Mouse (Mus musculus): Measurements from ENCODE around the gene Ppp1r11.

Ppp1r11 gene

GRCm38 (mm10) chr17:36915076-36915475 lies 36.5 kb downstream of the Ppp1r11 start:
- DNase-seq (ENCODE audit: low spot score), result peak; percentile 45

GRCm38 (mm10) chr17:36914108-36914507 lies 37.4 kb downstream of the Ppp1r11 start:
- DNase-seq (ENCODE audit: low spot score), result peak; percentile 70

GRCm38 (mm10) chr17:36912031-36912430 lies 39.5 kb downstream of the Ppp1r11 start:
- no peak for DNase-seq (ENCODE audit: low spot score)

GRCm38 (mm10) chr17:36909802-36910201 lies 41.7 kb downstream of the Ppp1r11 start:
- DNase-seq (ENCODE audit: low spot score), result no peak

- no peak for DNase-seq (ENCODE audit: low spot score)
Observed at GRCm38 (mm10) chr17:36908235-36908634, 43.3 kb downstream of the Ppp1r11 start.

- DNase-seq (ENCODE audit: low spot score), result no peak
Observed at GRCm38 (mm10) chr17:36903651-36904050, 47.9 kb downstream of the Ppp1r11 start.

GRCm38 (mm10) chr17:36900691-36901090 lies 50.9 kb downstream of the Ppp1r11 start:
- DNase-seq (ENCODE audit: low spot score), result no peak

- no peak for DNase-seq (ENCODE audit: low spot score)
Observed at GRCm38 (mm10) chr17:36900001-36900400, 51.5 kb downstream of the Ppp1r11 start.

- DNase-seq (ENCODE audit: low spot score), result no peak
Observed at GRCm38 (mm10) chr17:36899376-36899775, 52.2 kb downstream of the Ppp1r11 start.
